Mouse (Mus musculus): ENCODE data around the gene Sppl2b. TPM values are rescaled to one million over a fixed set of nuclear protein-coding genes. Genes with fewer than 3 reads are reported as not detected.
A peak's percentile ranks its signal among the peaks of the same experiment; 100 is the strongest.
"Not testable (repeated sequence)": the region's sequence is repeated elsewhere in the genome, so short reads cannot be mapped to it uniquely, and the experiment has no call there.

The Sppl2b gene
- polyA plus RNA-seq, 1 experiment from 2014 or later = 89.5 TPM

GRCm38 (mm10) chr10:80827063-80827869, 27.8 kb upstream of the Sppl2b start:
- peak overlapping the region; percentile 71 for H3K4me2 ChIP-seq
- H3K27me3 ChIP-seq (replicated peaks) = no peaks in the 10 kb centered on the region
- WGBS = 7% methylated on average over 29 of the region's 29 CpGs
- H3K4me3 ChIP-seq = peak overlapping the region; percentile 94
- H3K36me3 ChIP-seq (replicated peaks) = peaks cover 17% of the 10 kb centered on the region; the same call in 1 of the 2 replicates
- peaks cover 25% of the 10 kb centered on the region for H3K4me1 ChIP-seq
- H3K9ac ChIP-seq = peak overlapping the region; percentile 88
- ATAC-seq (replicated peaks) = no peak
- peak overlapping the region; percentile 92 for H3K27ac ChIP-seq
- no peaks in the 10 kb centered on the region for H3K9me3 ChIP-seq

- peak overlapping the region; percentile 94 for H3K4me3 ChIP-seq
- H3K4me2 ChIP-seq = peak overlapping the region; percentile 71
- H3K9ac ChIP-seq = peak overlapping the region; percentile 88
- whole genome bisulfite sequencing = 83% methylated on average over 10 of the region's 10 CpGs
- H3K27ac ChIP-seq = no peak overlapping the region
- no peaks in the 10 kb centered on the region for H3K9me3 ChIP-seq
- ATAC-seq (replicated peaks) = no peak
- peaks cover 25% of the 10 kb centered on the region for H3K4me1 ChIP-seq
- peaks cover 17% of the 10 kb centered on the region; the same call in 1 of the 2 replicates for H3K36me3 ChIP-seq (replicated peaks)
- no peaks in the 10 kb centered on the region for H3K27me3 ChIP-seq (replicated peaks)
These were observed 27.1 kb upstream of the Sppl2b start for GRCm38 (mm10) chr10:80827870-80828420.

- not testable (repeated sequence) for ATAC-seq (replicated peaks); H3K27me3 ChIP-seq (replicated peaks); H3K9me3 ChIP-seq; H3K9ac ChIP-seq; H3K27ac ChIP-seq
- 91% methylated on average over 9 of the region's 9 CpGs for WGBS
- H3K36me3 ChIP-seq (replicated peaks) = peaks cover 17% of the 10 kb centered on the region; the same call in 1 of the 2 replicates
- H3K4me1 ChIP-seq = peaks cover 25% of the 10 kb centered on the region
- H3K4me2 ChIP-seq = peak overlapping the region; percentile 71
- H3K4me3 ChIP-seq = peak overlapping the region; percentile 94; the same call in 1 of the 2 replicates
These were observed 26.5 kb upstream of the Sppl2b start for GRCm38 (mm10) chr10:80828587-80828986.

GRCm38 (mm10) chr10:80829359-80830278, 25.5 kb upstream of the Sppl2b start:
- Histone ChIP-seq H3K27me3 (replicated peaks) (peaks cover 5% of the 10 kb centered on the region), H3K4me3 (no peak overlapping the region), H3K36me3 (replicated peaks) (peaks cover 17% of the 10 kb centered on the region; the same call in 1 of the 2 replicates), H3K4me2 (no peak overlapping the region), H3K4me1 (peaks cover 25% of the 10 kb centered on the region), H3K9ac (no peak overlapping the region), H3K9me3 (no peaks in the 10 kb centered on the region), H3K27ac (no peak overlapping the region)
- WGBS = 64% methylated on average over 1 of the region's 1 CpGs
- ATAC-seq (replicated peaks) = no peak

GRCm38 (mm10) chr10:80831136-80831535, 23.9 kb upstream of the Sppl2b start:
- Histone ChIP-seq H3K4me1 (peaks cover 31% of the 10 kb centered on the region), H3K27ac (no peak overlapping the region), H3K4me2 (no peak overlapping the region), H3K9me3 (no peaks in the 10 kb centered on the region), H3K27me3 (replicated peaks) (peaks cover 20% of the 10 kb centered on the region), H3K9ac (no peak overlapping the region), H3K4me3 (no peak overlapping the region), H3K36me3 (replicated peaks) (peaks cover 17% of the 10 kb centered on the region; the same call in 1 of the 2 replicates)
- 3% methylated on average over 9 of the region's 9 CpGs for WGBS
- no peak for ATAC-seq (replicated peaks)

GRCm38 (mm10) chr10:80832818-80833217, 22.3 kb upstream of the Sppl2b start:
- ATAC-seq (replicated peaks) = no peak
- Histone ChIP-seq H3K36me3 (replicated peaks) (peaks cover 17% of the 10 kb centered on the region; the same call in 1 of the 2 replicates), H3K27ac (no peak overlapping the region), H3K4me3 (no peak overlapping the region), H3K4me2 (no peak overlapping the region), H3K27me3 (replicated peaks) (peaks cover 24% of the 10 kb centered on the region), H3K9me3 (no peaks in the 10 kb centered on the region), H3K4me1 (peaks cover 26% of the 10 kb centered on the region), H3K9ac (no peak overlapping the region)
- 31% methylated on average over 7 of the region's 7 CpGs for WGBS

- Histone ChIP-seq H3K4me1 (peaks cover 6% of the 10 kb centered on the region; the same call in 1 of the 2 replicates), H3K9ac (0 out of 2 replicates have a peak overlapping the region, but pooled peaks have one; percentile 12), H3K4me3 (0 out of 2 replicates have a peak overlapping the region, but pooled peaks have one; percentile 4), H3K36me3 (replicated peaks) (peaks cover 1% of the 10 kb centered on the region; the same call in 1 of the 2 replicates), H3K4me2 (peak overlapping the region; percentile 21), H3K9me3 (no peaks in the 10 kb centered on the region), H3K27ac (no peak overlapping the region), H3K27me3 (replicated peaks) (peaks cover 24% of the 10 kb centered on the region)
- 53% methylated on average over 30 of the region's 30 CpGs for WGBS
- 0 out of 2 replicates have a peak, but pooled peaks have one; percentile 22 for ATAC-seq (replicated peaks)
These were observed 19.5 kb upstream of the Sppl2b start for GRCm38 (mm10) chr10:80835617-80836016.

- peaks cover 24% of the 10 kb centered on the region for H3K27me3 ChIP-seq (replicated peaks)
These were observed 18.1 kb upstream of the Sppl2b start for GRCm38 (mm10) chr10:80836949-80837379.

GRCm38 (mm10) chr10:80837827-80838226, 17.2 kb upstream of the Sppl2b start:
- Histone ChIP-seq H3K9me3 (no peaks in the 10 kb centered on the region), H3K4me1 (peaks cover 6% of the 10 kb centered on the region; the same call in 1 of the 2 replicates), H3K4me3 (no peak overlapping the region), H3K36me3 (replicated peaks) (no peaks in the 10 kb centered on the region), H3K27ac (no peak overlapping the region), H3K4me2 (no peak overlapping the region), H3K9ac (no peak overlapping the region), H3K27me3 (replicated peaks) (peaks cover 28% of the 10 kb centered on the region)
- WGBS = 19% methylated on average over 2 of the region's 2 CpGs
- ATAC-seq (replicated peaks) = no peak

More at GRCm38 (mm10) chr10:80836949-80837379, 18.1 kb upstream of the Sppl2b start:
- H3K4me2 ChIP-seq = no peak overlapping the region
- no peak overlapping the region for H3K9ac ChIP-seq
- no peaks in the 10 kb centered on the region for H3K36me3 ChIP-seq (replicated peaks)
- H3K4me1 ChIP-seq = peaks cover 6% of the 10 kb centered on the region; the same call in 1 of the 2 replicates
- no peaks in the 10 kb centered on the region for H3K9me3 ChIP-seq
- no peak for ATAC-seq (replicated peaks)
- no peak overlapping the region for H3K27ac ChIP-seq
- H3K4me3 ChIP-seq = no peak overlapping the region
- 44% methylated on average over 7 of the region's 7 CpGs for WGBS

- 65% methylated on average over 2 of the region's 2 CpGs for WGBS
- Histone ChIP-seq H3K9me3 (no peaks in the 10 kb centered on the region), H3K27me3 (replicated peaks) (peaks cover 34% of the 10 kb centered on the region), H3K27ac (no peak overlapping the region), H3K4me2 (no peak overlapping the region), H3K36me3 (replicated peaks) (no peaks in the 10 kb centered on the region), H3K4me3 (no peak overlapping the region), H3K9ac (no peak overlapping the region), H3K4me1 (peaks cover 10% of the 10 kb centered on the region; the same call in 1 of the 2 replicates)
- no peak for ATAC-seq (replicated peaks)
These were observed 16.6 kb upstream of the Sppl2b start for GRCm38 (mm10) chr10:80838346-80838912.

GRCm38 (mm10) chr10:80839848-80840247, 15.2 kb upstream of the Sppl2b start:
- Histone ChIP-seq H3K9ac (no peak overlapping the region), H3K27ac (no peak overlapping the region), H3K4me1 (peaks cover 17% of the 10 kb centered on the region), H3K27me3 (replicated peaks) (peaks cover 38% of the 10 kb centered on the region), H3K36me3 (replicated peaks) (no peaks in the 10 kb centered on the region), H3K9me3 (no peaks in the 10 kb centered on the region), H3K4me2 (no peak overlapping the region), H3K4me3 (no peak overlapping the region)
- no peak for ATAC-seq (replicated peaks)
- WGBS = 56% methylated on average over 6 of the region's 6 CpGs
